Mouse (Mus musculus) CH12.LX (cell line): Measurements from ENCODE around the gene Trim41. TPM values are rescaled to one million over a fixed set of nuclear protein-coding genes. Genes with fewer than 3 reads are reported as not detected.

Experiments used
- DNase-seq: peaks from one replicate; pipeline ENCODE4 v3.0.0-alpha.2; 2013; ENCODE audit errors: extremely low read depth
- H3K27ac ChIP-seq: 2 replicates; pipeline ENCODE4 v1.5.1; 2012; ENCODE audit warnings: low read depth, mild to moderate bottlenecking, control low read depth, moderate library complexity; ENCODE audit not compliant: insufficient read depth
- H3K27me3 ChIP-seq: replicated peaks from 2 replicates; pipeline ENCODE3; 2012; ENCODE audit warnings: inconsistent platforms
- H3K36me3 ChIP-seq, 2 experiments: replicated peaks in 1 of 2; 2 replicates each; pipeline versions ENCODE3 to v1.6.1; 2012; ENCODE audit warnings: inconsistent platforms in 1 of 2, low read length in 1 of 2, mild to moderate bottlenecking in 1 of 2, mixed read lengths in 1 of 2, moderate library complexity in 1 of 2; ENCODE audit not compliant: control insufficient read depth in 1 of 2, insufficient read depth in 1 of 2
- H3K4me1 ChIP-seq, 2 experiments: 2 replicates each; pipeline ENCODE4 v1.6.1; 2012; ENCODE audit warnings: inconsistent platforms in 1 of 2, moderate library complexity in 1 of 2; ENCODE audit not compliant: insufficient read depth in 2 of 2, control insufficient read depth in 1 of 2
- H3K4me2 ChIP-seq: 2 replicates; pipeline ENCODE4 v1.6.1; 2012; ENCODE audit warnings: low read depth, mild to moderate bottlenecking, control low read depth; ENCODE audit not compliant: poor library complexity, insufficient read depth, severe bottlenecking
- H3K4me3 ChIP-seq, 3 experiments: fragments of 150-350 bp in 1 of 3; sonication (generic) in 1 of 3; replicated peaks in 1 of 3; 2 replicates each; pipeline versions ENCODE3 to v1.5.1; 2011 to 2012; ENCODE audit warnings: low read depth in 2 of 3, low read length in 2 of 3, mild to moderate bottlenecking in 2 of 3, moderate library complexity in 2 of 3, control low read depth in 1 of 3, improper control_type of control experiment in 1 of 3, inconsistent platforms in 1 of 3, mixed read lengths in 1 of 3; ENCODE audit not compliant: poor library complexity in 1 of 3
- H3K79me2 ChIP-seq: replicated peaks from 2 replicates; pipeline ENCODE4 v1.6.1; 2012; ENCODE audit warnings: mild to moderate bottlenecking, moderate library complexity; ENCODE audit not compliant: control insufficient read depth, poor library complexity, insufficient read depth, severe bottlenecking; ENCODE audit errors: extremely low read depth
- H3K9ac ChIP-seq: 2 replicates; pipeline ENCODE4 v1.6.1; 2012; ENCODE audit warnings: low read depth, mild to moderate bottlenecking, control low read depth, moderate library complexity; ENCODE audit not compliant: insufficient read depth
- H3K9me3 ChIP-seq: replicated peaks from 2 replicates; pipeline ENCODE3; 2012; ENCODE audit warnings: low read length, inconsistent platforms, mixed read lengths
- CHD2 ChIP-seq: IDR thresholded peaks from 2 replicates; pipeline ENCODE4 v1.6.1; 2011; ENCODE audit warnings: low read length, improper control_type of control experiment
- E2F4 ChIP-seq: IDR thresholded peaks from 2 replicates; pipeline ENCODE4 v1.6.1; 2011; ENCODE audit warnings: low read depth, low read length, improper control_type of control experiment; ENCODE audit not compliant: insufficient replicate concordance
- ELF1 ChIP-seq: IDR thresholded peaks from 2 replicates; pipeline ENCODE4 v1.6.1; 2014; ENCODE audit warnings: low read depth, mild to moderate bottlenecking, inconsistent platforms, low read length, improper control_type of control experiment
- EP300 ChIP-seq: IDR thresholded peaks from 2 replicates; pipeline ENCODE4 v1.6.1; 2011; ENCODE audit warnings: low read length, improper control_type of control experiment
- MAX ChIP-seq: IDR thresholded peaks from 2 replicates; pipeline ENCODE4 v1.6.1; 2011; ENCODE audit warnings: low read length, improper control_type of control experiment
- MXI1 ChIP-seq: IDR thresholded peaks from 2 replicates; pipeline ENCODE4 v1.6.1; 2011; ENCODE audit warnings: mild to moderate bottlenecking, low read depth, low read length, improper control_type of control experiment
- MYC ChIP-seq: IDR thresholded peaks from 2 replicates; pipeline ENCODE4 v1.6.1; 2011; ENCODE audit warnings: low read depth, mild to moderate bottlenecking, improper control_type of control experiment, low read length
- NRF1 ChIP-seq: IDR thresholded peaks from 2 replicates; pipeline ENCODE4 v1.6.1; 2014; ENCODE audit warnings: low read depth, mild to moderate bottlenecking, inconsistent platforms, low read length, improper control_type of control experiment, moderate library complexity
- RAD21 ChIP-seq: IDR thresholded peaks from 2 replicates; pipeline ENCODE4 v1.6.1; 2011; ENCODE audit warnings: low read depth, mild to moderate bottlenecking, low read length, improper control_type of control experiment, moderate library complexity
- SIN3A ChIP-seq: IDR thresholded peaks from 2 replicates; pipeline ENCODE4 v1.6.1; 2012; ENCODE audit warnings: low read length, improper control_type of control experiment, inconsistent platforms
- TCF12 ChIP-seq: IDR thresholded peaks from 2 replicates; pipeline ENCODE4 v1.6.1; 2014; ENCODE audit warnings: low read depth, mild to moderate bottlenecking, inconsistent platforms, low read length, improper control_type of control experiment
- USF1 ChIP-seq: IDR thresholded peaks from 2 replicates; pipeline ENCODE4 v1.6.1; 2014; ENCODE audit warnings: low read depth, mild to moderate bottlenecking, inconsistent platforms, low read length, improper control_type of control experiment
- ZC3H11A ChIP-seq: IDR thresholded peaks from 2 replicates; pipeline ENCODE4 v1.6.1; 2012; ENCODE audit warnings: low read depth, mild to moderate bottlenecking, inconsistent platforms, low read length, improper control_type of control experiment
- ZKSCAN1 ChIP-seq: IDR thresholded peaks from 2 replicates; pipeline ENCODE4 v1.6.1; 2012; ENCODE audit warnings: low read depth, inconsistent platforms, low read length, improper control_type of control experiment, borderline replicate concordance
- ZMIZ1 ChIP-seq: IDR thresholded peaks from 2 replicates; pipeline ENCODE4 v1.6.1; 2012; ENCODE audit warnings: low read depth, mild to moderate bottlenecking, inconsistent platforms, low read length, improper control_type of control experiment
- ZNF384 ChIP-seq: IDR thresholded peaks from 2 replicates; pipeline ENCODE4 v1.6.1; 2012; ENCODE audit warnings: low read depth, low read length, improper control_type of control experiment, inconsistent platforms
- dilution Hi-C: fragments of 300-500 bp; cut with MboI; formaldehyde crosslinking; loops from 2 replicates; pipeline ENCODE4 v1.14.3; 2020; ENCODE audit warnings: low sequenced_read_pairs; ENCODE audit not compliant: extremely low pct_unique_long_range_greater_than_20kb, extremely low pct_ligation_motif_present
- in situ Hi-C: fragments of 300-500 bp; cut with MboI; formaldehyde crosslinking; loops from 3 replicates; pipeline ENCODE4 v1.14.3; 2019; ENCODE audit warnings: low sequenced_read_pairs, low pct_ligation_motif_present, low pct_unique_long_range_greater_than_20kb, mixed read lengths
- polyA plus RNA-seq: library from polyadenylated mRNA; unstranded; fragments of >175 nt; gene quantifications from 2 replicates; pipeline ENCODE4 v1.2.1, GENCODE M21; 2012; ENCODE audit warnings: low read depth; ENCODE audit not compliant: insufficient read length
- total RNA-seq, 2 experiments: library from RNA; depleted of rRNA; stranded (reverse); fragments of 300-350 nt in 1 of 2; fragments of >200 nt in 1 of 2; gene quantifications; 2 replicates each; pipeline ENCODE4 v1.2.3; 2012 to 2014

The Trim41 gene
- total and polyA plus RNA-seq, 3 experiments = 18.8 to 51.6 (median 36.0) TPM

- no peak for TF ChIP-seq USF1
- TF ChIP-seq TCF12 = 0 out of 2 replicates have a peak, but pooled peaks have one; percentile 11
- no peak for TF ChIP-seq E2F4
- no peak for TF ChIP-seq ZC3H11A
- TF ChIP-seq EP300 = no peak
- TF ChIP-seq ZNF384 = peak; percentile 97
- TF ChIP-seq ZKSCAN1 = no peak
- TF ChIP-seq NRF1 = no peak
- no peak for TF ChIP-seq RAD21
Measured at GRCm38 (mm10) chr11:48798984-48799920, 17.9 kb downstream of the Trim41 start (continued).

- Histone ChIP-seq H3K9me3 (no peaks in the 10 kb centered on the region), H3K4me1 (peaks cover 10 to 38% of the 10 kb centered on the region in 2 experiments), H3K4me3 (peak overlapping the region; percentile 54 to 96 (median 77)), H3K36me3 (peaks cover 27 to 45% of the 10 kb centered on the region in 2 experiments), H3K79me2 (peaks cover 52% of the 10 kb centered on the region), H3K9ac (peak overlapping the region; percentile 98), H3K27ac (peak overlapping the region; percentile 14; the same call in 1 of the 2 replicates), H3K4me2 (peak overlapping the region; percentile 87), H3K27me3 (no peaks in the 10 kb centered on the region)
- DNase-seq = no peak
- in situ Hi-C loops = loop anchor here (5.0 kb wide), 1 partner anchor 304 kb away; no protein-coding TSS in a partner anchor
- 0 out of 2 replicates have a peak, but pooled peaks have one; percentile 11 for TF ChIP-seq CHD2
- 0 out of 2 replicates have a peak, but pooled peaks have one; percentile 28 for TF ChIP-seq MXI1
- TF ChIP-seq MAX = peak; percentile 36; the same call in 1 of the 2 replicates
- 0 out of 2 replicates have a peak, but pooled peaks have one; percentile 14 for TF ChIP-seq TCF12
- no peak for TF ChIP-seq ZKSCAN1
- TF ChIP-seq ZC3H11A = no peak
- no peak for TF ChIP-seq SIN3A
- TF ChIP-seq MYC = no peak
- TF ChIP-seq ZMIZ1 = 0 out of 2 replicates have a peak, but pooled peaks have one; percentile 3
- 0 out of 2 replicates have a peak, but pooled peaks have one; percentile 10 for TF ChIP-seq ELF1
- no peak for TF ChIP-seq ZNF384
- dilution Hi-C loops = no loop called here
Measured at GRCm38 (mm10) chr11:48798308-48798707, 18.8 kb downstream of the Trim41 start.
